Mouse (Mus musculus): Measurements from ENCODE around the gene Itga3. TPM values are rescaled to one million over a fixed set of nuclear protein-coding genes. Genes with fewer than 3 reads are reported as not detected.

Itga3 gene
- polyA plus RNA-seq, 1 experiment from 2014 or later = 2.9 TPM

GRCm38 (mm10) chr11:95075197-95076040 is 1.2 kb downstream of the Itga3 start:
- no peak overlapping the region for H3K27ac ChIP-seq (ENCODE audit: low read depth, low read length)
- peaks cover 8% of the 10 kb centered on the region for H3K4me1 ChIP-seq (ENCODE audit: control insufficient read depth, insufficient read depth, low read length)
- H3K36me3 ChIP-seq (ENCODE audit: control insufficient read depth, insufficient read depth, low read length) = no peaks in the 10 kb centered on the region
- peak; percentile 90 for DNase-seq (ENCODE audit: low spot score, missing footprints)
- WGBS = 9% methylated on average over 18 of the region's 19 CpGs
- H3K27me3 ChIP-seq (ENCODE audit: control insufficient read depth, insufficient read depth, low read length) = peaks cover 34% of the 10 kb centered on the region
- H3K4me2 ChIP-seq = peak overlapping the region; percentile 89
- peak overlapping the region; percentile 57 for H3K4me3 ChIP-seq (ENCODE audit: low read depth, low read length)
- peak overlapping the region; percentile 52; the same call in 1 of the 2 replicates for H3K9ac ChIP-seq (ENCODE audit: low read length)
- H3K9me3 ChIP-seq (ENCODE audit: control insufficient read depth, low read length) = no peaks in the 10 kb centered on the region
- no peak for ATAC-seq (ENCODE audit: low FRiP score)

- Histone ChIP-seq H3K9ac (ENCODE audit: low read length) (no peak overlapping the region), H3K4me3 (ENCODE audit: low read depth, low read length) (no peak overlapping the region), H3K36me3 (ENCODE audit: control insufficient read depth, insufficient read depth, low read length) (no peaks in the 10 kb centered on the region), H3K4me2 (no peak overlapping the region), H3K9me3 (ENCODE audit: control insufficient read depth, low read length) (no peaks in the 10 kb centered on the region), H3K27me3 (ENCODE audit: control insufficient read depth, insufficient read depth, low read length) (peaks cover 34% of the 10 kb centered on the region), H3K27ac (ENCODE audit: low read depth, low read length) (no peak overlapping the region), H3K4me1 (ENCODE audit: control insufficient read depth, insufficient read depth, low read length) (peaks cover 8% of the 10 kb centered on the region)
- WGBS = 78% methylated on average over 4 of the region's 4 CpGs
- DNase-seq (ENCODE audit: low spot score, missing footprints) (peak; percentile 31), ATAC-seq (ENCODE audit: low FRiP score) (no peak)
These were observed 1.9 kb downstream of the Itga3 start for GRCm38 (mm10) chr11:95074694-95075093.

DNA sequence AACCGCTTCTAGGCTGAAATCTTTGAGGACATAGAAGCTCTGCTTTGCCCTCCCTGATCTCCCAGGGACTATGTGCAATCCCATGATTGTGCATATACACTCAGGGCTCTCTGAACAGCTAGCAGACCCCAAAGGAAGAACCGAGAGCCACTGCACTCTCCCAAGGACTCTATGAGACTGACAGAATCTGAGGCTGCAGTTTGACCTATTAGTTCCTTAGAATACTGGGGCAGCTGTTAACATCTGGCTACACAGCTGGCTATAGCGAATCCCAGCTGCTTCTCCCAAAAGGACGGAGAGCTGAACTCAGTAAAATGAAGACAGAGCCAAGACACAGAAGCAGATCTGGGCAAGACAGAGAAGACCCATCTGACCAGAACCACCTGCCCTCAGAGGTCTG is 2.8 kb downstream of the Itga3 start:
- H3K4me1 ChIP-seq (ENCODE audit: control insufficient read depth, insufficient read depth, low read length) = peaks cover 8% of the 10 kb centered on the region
- no peaks in the 10 kb centered on the region for H3K36me3 ChIP-seq (ENCODE audit: control insufficient read depth, insufficient read depth, low read length)
- peaks cover 34% of the 10 kb centered on the region for H3K27me3 ChIP-seq (ENCODE audit: control insufficient read depth, insufficient read depth, low read length)

GRCm38 (mm10) chr11:95072804-95073203 is 3.8 kb downstream of the Itga3 start:
- no peak for DNase-seq (ENCODE audit: low spot score, missing footprints)
- Histone ChIP-seq H3K36me3 (ENCODE audit: control insufficient read depth, insufficient read depth, low read length) (no peaks in the 10 kb centered on the region), H3K4me2 (no peak overlapping the region), H3K27ac (ENCODE audit: low read depth, low read length) (no peak overlapping the region), H3K27me3 (ENCODE audit: control insufficient read depth, insufficient read depth, low read length) (peaks cover 27% of the 10 kb centered on the region), H3K4me3 (ENCODE audit: low read depth, low read length) (no peak overlapping the region), H3K9ac (ENCODE audit: low read length) (no peak overlapping the region), H3K4me1 (ENCODE audit: control insufficient read depth, insufficient read depth, low read length) (peaks cover 8% of the 10 kb centered on the region), H3K9me3 (ENCODE audit: control insufficient read depth, low read length) (no peaks in the 10 kb centered on the region)
- no peak for ATAC-seq (ENCODE audit: low FRiP score)
- WGBS = 81% methylated on average over 5 of the region's 5 CpGs

More for the DNA sequence above, 2.8 kb downstream of the Itga3 start:
- WGBS = 87% methylated on average over 4 of the region's 4 CpGs
- Histone ChIP-seq H3K27ac (ENCODE audit: low read depth, low read length) (no peak overlapping the region), H3K4me2 (no peak overlapping the region), H3K9ac (ENCODE audit: low read length) (no peak overlapping the region), H3K9me3 (ENCODE audit: control insufficient read depth, low read length) (no peaks in the 10 kb centered on the region), H3K4me3 (ENCODE audit: low read depth, low read length) (no peak overlapping the region)
- DNase-seq (ENCODE audit: low spot score, missing footprints) (peak; percentile 59), ATAC-seq (ENCODE audit: low FRiP score) (no peak)

DNA sequence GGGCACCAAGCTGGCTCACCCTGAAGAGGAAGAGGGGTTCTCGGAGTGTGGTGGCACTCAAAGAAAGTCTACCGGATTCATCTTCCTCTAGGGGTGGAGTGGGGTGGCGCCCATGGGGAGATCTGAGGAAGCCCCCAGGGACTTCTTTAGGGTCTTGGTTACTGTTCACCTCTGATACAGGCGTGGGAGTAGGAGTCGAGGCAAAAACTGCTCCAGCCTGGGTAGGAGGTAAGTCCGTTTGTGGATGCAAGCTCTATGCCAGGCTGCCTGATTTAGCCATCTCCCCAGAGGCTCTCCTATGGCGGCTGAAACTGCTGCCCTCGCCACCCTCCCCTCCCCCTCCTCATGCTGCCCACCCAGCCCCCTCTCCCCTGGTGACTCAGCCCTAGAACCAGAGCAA is 4.5 kb downstream of the Itga3 start:
- peaks cover 7% of the 10 kb centered on the region for H3K4me1 ChIP-seq (ENCODE audit: control insufficient read depth, insufficient read depth, low read length)
- no peak overlapping the region for H3K4me2 ChIP-seq
- ATAC-seq (ENCODE audit: low FRiP score) = no peak
- 70% methylated on average over 8 of the region's 8 CpGs for WGBS
- DNase-seq (ENCODE audit: low spot score, missing footprints) = peak; percentile 51
- no peak overlapping the region for H3K9ac ChIP-seq (ENCODE audit: low read length)
- no peak overlapping the region for H3K27ac ChIP-seq (ENCODE audit: low read depth, low read length)
- no peaks in the 10 kb centered on the region for H3K9me3 ChIP-seq (ENCODE audit: control insufficient read depth, low read length)
- no peaks in the 10 kb centered on the region for H3K36me3 ChIP-seq (ENCODE audit: control insufficient read depth, insufficient read depth, low read length)
- H3K27me3 ChIP-seq (ENCODE audit: control insufficient read depth, insufficient read depth, low read length) = peaks cover 20% of the 10 kb centered on the region
- H3K4me3 ChIP-seq (ENCODE audit: low read depth, low read length) = no peak overlapping the region

DNA sequence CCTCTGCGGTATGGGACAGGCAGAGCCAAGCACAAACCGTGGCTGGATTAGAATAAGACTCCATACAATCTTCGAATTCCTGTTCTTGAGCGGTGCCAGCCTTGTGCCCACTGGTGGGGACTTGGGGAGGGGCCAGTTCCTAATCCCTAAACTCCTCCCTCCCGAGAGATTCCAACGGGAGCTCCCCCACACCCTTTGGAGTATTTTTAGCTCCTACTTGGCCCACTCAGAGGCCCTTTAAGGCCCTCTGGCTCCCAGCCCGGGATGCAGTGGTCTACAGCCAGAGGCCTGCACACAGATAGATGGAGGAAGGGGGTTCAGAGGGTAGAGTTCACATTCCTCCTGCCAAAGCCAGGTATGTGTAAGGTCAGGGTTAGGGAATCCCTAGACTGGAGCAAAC is 5.3 kb downstream of the Itga3 start:
- Histone ChIP-seq H3K27ac (ENCODE audit: low read depth, low read length) (no peak overlapping the region), H3K27me3 (ENCODE audit: control insufficient read depth, insufficient read depth, low read length) (peaks cover 12% of the 10 kb centered on the region), H3K4me3 (ENCODE audit: low read depth, low read length) (no peak overlapping the region), H3K36me3 (ENCODE audit: control insufficient read depth, insufficient read depth, low read length) (no peaks in the 10 kb centered on the region), H3K9me3 (ENCODE audit: control insufficient read depth, low read length) (no peaks in the 10 kb centered on the region), H3K9ac (ENCODE audit: low read length) (no peak overlapping the region), H3K4me2 (no peak overlapping the region), H3K4me1 (ENCODE audit: control insufficient read depth, insufficient read depth, low read length) (peaks cover 4% of the 10 kb centered on the region)
- WGBS = 60% methylated on average over 7 of the region's 7 CpGs
- peak; percentile 49 for DNase-seq (ENCODE audit: low spot score, missing footprints)
- ATAC-seq (ENCODE audit: low FRiP score) = no peak

DNA sequence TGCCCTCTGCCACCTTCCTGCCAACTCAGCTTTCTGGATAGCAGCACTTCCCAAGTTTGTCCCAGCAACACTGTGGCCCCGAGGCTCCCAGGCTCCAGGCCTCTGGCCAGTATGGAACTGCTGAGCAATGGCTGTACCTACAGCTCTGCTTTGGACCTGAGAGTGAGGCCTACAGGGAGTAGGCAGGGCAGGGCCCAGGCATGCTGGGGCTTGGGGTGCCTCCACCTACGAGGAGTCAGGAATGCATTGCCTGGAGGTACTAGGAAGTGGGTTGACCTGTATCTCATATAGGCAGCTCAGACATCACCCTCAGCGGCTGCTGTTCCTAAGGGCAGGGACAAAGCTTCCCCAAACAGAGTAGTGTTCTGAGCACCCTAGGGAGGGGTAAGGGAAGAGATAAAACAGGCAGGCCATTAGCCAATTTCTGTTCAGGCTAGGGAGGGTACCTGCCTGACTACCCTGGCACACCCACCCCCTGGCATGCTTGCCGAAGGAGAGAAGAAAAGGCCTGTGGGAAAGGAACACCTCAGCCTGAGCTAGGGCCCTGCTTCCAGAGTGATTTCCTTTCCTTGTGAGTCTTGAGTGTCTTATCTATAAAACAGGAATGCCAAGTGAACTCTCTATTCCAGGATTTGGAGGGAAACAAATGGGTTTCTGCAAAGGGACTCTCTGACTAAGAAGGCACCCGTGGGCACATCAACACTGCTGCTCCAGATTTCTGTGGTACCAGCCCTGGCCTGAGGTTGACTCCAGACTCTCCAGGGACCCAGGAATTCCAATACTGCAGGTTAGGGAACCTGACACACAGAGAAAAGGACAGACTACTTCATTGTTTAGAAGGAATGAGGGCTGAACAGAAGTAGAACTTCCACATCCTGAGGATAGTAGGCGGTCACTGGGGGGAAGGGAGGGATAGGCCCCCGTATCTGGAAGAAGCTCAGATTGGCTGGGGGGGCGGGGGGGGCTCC is 6.2 kb downstream of the Itga3 start:
- Histone ChIP-seq H3K9me3 (ENCODE audit: control insufficient read depth, low read length) (no peaks in the 10 kb centered on the region), H3K36me3 (ENCODE audit: control insufficient read depth, insufficient read depth, low read length) (no peaks in the 10 kb centered on the region), H3K27me3 (ENCODE audit: control insufficient read depth, insufficient read depth, low read length) (peaks cover 8% of the 10 kb centered on the region), H3K4me2 (no peak overlapping the region), H3K4me1 (ENCODE audit: control insufficient read depth, insufficient read depth, low read length) (no peaks in the 10 kb centered on the region), H3K9ac (ENCODE audit: low read length) (no peak overlapping the region), H3K4me3 (ENCODE audit: low read depth, low read length) (no peak overlapping the region), H3K27ac (ENCODE audit: low read depth, low read length) (no peak overlapping the region)
- DNase-seq (ENCODE audit: low spot score, missing footprints) (peak; percentile 51), ATAC-seq (ENCODE audit: low FRiP score) (no peak)
- 71% methylated on average over 8 of the region's 8 CpGs for WGBS

DNA sequence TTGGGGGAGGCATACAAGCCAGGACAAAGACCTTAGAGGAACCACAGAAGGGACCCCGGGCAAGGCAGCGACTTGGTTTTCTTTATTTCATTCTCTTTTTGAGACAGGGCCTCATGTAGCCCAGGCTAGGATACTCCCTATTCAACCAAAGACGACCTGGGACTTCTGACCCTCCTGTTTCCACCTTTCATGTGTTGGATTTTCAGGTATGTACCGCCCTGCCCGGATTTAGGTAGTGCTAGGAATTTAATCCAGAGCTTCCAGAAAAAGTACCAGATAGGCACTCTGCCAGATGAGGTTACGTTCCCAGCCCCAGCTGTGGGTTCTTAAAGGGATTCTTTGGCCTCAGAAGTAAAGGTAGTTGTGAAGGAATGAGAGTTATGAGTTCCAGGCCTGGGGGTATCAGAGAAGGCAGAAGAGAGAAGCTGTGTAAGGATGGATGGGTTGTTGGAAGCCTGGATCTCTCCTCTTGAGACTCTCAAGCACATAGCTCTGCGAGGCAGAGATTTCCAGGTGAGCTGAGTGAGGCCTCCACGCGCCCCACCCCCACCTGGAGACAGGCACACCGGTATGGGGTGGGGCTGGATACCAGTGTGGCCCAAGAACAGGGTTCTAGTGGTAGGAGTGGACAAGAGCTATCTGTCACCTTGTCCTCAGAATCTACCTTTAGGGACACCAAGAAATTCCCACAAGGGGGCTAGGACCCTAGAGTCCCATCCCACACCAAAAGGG is 7.2 kb downstream of the Itga3 start:
- Histone ChIP-seq H3K36me3 (ENCODE audit: control insufficient read depth, insufficient read depth, low read length) (no peaks in the 10 kb centered on the region), H3K27me3 (ENCODE audit: control insufficient read depth, insufficient read depth, low read length) (peaks cover 2% of the 10 kb centered on the region; the same call in 1 of the 2 replicates), H3K9me3 (ENCODE audit: control insufficient read depth, low read length) (no peaks in the 10 kb centered on the region), H3K4me3 (ENCODE audit: low read depth, low read length) (no peak overlapping the region), H3K4me1 (ENCODE audit: control insufficient read depth, insufficient read depth, low read length) (no peaks in the 10 kb centered on the region), H3K27ac (ENCODE audit: low read depth, low read length) (no peak overlapping the region), H3K4me2 (no peak overlapping the region), H3K9ac (ENCODE audit: low read length) (no peak overlapping the region)
- peak; percentile 14 for DNase-seq (ENCODE audit: low spot score, missing footprints)
- 87% methylated on average over 10 of the region's 10 CpGs for WGBS
- ATAC-seq (ENCODE audit: low FRiP score) = no peak
